Mouse (Mus musculus) right cerebral cortex, postnatal 25 days (tissue): Measurements from ENCODE around the gene 4933428G20Rik.

Experiments
- DNase-seq: peaks from one replicate; pipeline ENCODE4 v3.0.0; 2022

4933428G20Rik gene

GRCm38 (mm10) chr11:97500720-97501448 lies 744 bp upstream of the 4933428G20Rik start:
- no peak for DNase-seq

GRCm38 (mm10) chr11:97497543-97497942 lies 2.6 kb downstream of the 4933428G20Rik start:
- DNase-seq = no peak

DNA sequence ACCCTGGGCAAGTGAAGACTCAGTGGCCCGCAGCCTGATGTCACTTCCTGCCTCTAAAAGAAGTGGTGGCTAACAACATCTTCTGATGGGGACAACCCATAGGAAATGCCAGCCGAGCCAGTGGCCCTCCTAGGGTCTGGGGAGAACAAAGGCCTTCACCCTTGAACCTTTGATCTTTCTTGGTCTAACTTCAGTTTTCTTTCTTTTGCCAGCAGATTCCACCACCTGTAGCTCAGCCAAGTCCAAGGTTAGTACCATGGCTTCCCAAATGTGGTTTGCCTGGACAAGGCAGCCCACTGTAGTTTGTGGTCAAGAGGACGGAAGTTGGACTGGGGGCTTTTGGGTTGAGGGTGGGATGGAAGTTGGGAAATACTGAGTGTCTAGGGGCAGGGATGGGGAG lies 7.3 kb downstream of the 4933428G20Rik start:
- DNase-seq = no peak

DNA sequence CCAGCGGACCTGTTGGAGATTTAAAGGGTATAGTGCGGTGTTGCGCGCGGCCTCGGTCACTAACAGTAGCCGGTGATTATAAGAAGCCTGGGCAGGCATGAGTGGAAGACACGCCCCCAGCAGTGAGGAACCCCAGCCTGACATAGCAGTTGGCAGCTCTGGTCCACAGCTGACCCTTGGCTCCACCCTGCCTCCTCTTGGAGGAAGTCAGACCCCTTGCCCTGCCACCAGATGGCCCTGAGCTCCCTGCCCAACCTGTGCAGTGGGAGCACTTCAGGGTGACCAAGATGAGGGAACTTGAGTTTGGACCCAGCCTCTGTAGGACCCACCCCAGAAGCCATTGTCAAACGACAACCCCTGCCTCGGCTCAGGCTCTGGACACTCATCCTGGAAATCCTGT lies 8.5 kb downstream of the 4933428G20Rik start:
- DNase-seq = no peak

- DNase-seq = peak; percentile 59
These were observed 10.4 kb downstream of the 4933428G20Rik start for GRCm38 (mm10) chr11:97489589-97490324.

GRCm38 (mm10) chr11:97487656-97488055 lies 12.5 kb downstream of the 4933428G20Rik start:
- no peak for DNase-seq

GRCm38 (mm10) chr11:97485661-97486060 lies 14.5 kb downstream of the 4933428G20Rik start:
- DNase-seq = no peak

DNA sequence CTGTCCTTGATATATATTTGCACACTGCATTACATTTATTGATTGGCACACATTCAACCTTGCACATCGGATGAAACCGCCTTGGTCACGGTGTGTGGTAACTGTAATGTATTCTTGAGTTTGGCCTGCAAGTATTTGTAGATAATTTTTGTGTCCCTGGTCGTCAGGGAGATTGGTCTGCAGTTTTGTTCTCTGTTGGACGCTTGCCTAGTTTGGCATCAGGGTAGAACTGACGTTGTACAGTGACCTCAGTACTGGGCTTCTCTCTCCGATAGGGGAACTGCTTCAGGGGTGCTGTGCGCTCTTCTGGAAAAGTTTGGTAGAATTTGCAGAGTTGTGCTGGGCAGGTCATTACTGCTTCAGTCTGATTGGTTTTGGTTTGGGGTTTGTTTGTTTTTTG lies 20.3 kb downstream of the 4933428G20Rik start:
- DNase-seq = no peak

GRCm38 (mm10) chr11:97479085-97479484 lies 21.1 kb downstream of the 4933428G20Rik start:
- DNase-seq = no peak

DNA sequence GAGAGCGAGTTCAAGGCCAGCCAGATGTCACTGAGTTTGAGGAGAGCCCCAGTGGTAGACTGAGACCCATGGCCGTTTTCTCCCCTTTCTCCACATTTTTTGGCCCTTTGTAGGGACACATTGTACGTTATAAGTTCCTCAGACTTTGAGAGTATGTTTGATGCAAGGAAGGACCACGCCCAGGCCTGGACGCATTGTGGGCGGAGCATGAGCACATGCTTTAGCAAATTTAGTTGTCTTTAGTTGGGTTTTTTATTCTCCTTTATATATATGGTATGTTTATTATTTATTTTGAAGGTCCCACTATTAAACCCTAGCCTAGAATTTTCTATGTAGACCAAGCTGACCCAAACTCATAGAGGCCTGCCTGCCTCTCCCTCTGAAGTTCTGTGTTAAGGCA lies 21.8 kb downstream of the 4933428G20Rik start:
- DNase-seq = no peak

- DNase-seq = no peak
These were observed 22.7 kb downstream of the 4933428G20Rik start for GRCm38 (mm10) chr11:97477431-97477830.

- DNase-seq = no peak
These were observed 23.6 kb downstream of the 4933428G20Rik start for GRCm38 (mm10) chr11:97476334-97477095.

DNA sequence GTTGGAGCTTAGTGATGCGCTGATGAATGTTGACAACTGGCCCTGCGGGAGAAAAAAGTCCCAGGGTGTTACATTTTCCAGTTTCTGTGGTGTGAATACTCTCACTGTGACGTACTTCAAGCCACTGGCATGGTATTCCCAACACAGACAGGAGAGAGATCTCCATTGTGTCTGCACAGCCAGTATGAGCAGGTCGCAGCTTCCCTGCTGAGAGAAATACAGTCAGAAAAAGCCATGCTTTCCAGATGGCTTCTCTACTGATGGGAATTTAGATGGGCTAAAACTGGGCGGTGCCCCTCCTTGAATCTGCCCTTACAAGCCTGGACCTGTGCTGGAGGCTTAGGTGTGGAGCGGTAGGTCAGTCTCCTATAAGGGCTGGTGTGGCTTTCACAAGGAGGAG lies 28.9 kb downstream of the 4933428G20Rik start:
- DNase-seq = no peak

GRCm38 (mm10) chr11:97469828-97470227 lies 30.3 kb downstream of the 4933428G20Rik start:
- DNase-seq = no peak

GRCm38 (mm10) chr11:97468639-97469287 lies 31.4 kb downstream of the 4933428G20Rik start:
- peak; percentile 72 for DNase-seq

- no peak for DNase-seq
These were observed 33.5 kb downstream of the 4933428G20Rik start for GRCm38 (mm10) chr11:97466444-97467160.

DNA sequence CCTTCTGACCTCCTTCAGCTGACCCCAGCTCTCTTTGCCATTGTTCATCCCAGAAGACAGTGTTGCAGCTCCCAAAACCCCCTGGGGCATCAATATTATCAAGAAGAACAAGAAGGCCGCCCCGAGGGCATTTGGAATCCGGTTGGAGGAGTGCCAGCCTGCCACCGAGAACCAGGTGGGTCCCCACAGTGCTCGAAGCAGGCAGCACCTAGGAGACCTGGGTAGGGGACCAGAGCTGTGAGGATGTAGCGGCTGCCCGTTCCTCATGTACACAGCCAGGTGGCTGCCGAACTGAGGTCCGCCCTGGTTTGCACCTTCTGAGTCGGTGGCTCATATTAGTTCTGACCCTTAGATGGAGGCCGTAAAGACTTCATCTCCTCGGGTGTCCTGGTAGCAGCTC lies 34.2 kb downstream of the 4933428G20Rik start:
- no peak for DNase-seq

DNA sequence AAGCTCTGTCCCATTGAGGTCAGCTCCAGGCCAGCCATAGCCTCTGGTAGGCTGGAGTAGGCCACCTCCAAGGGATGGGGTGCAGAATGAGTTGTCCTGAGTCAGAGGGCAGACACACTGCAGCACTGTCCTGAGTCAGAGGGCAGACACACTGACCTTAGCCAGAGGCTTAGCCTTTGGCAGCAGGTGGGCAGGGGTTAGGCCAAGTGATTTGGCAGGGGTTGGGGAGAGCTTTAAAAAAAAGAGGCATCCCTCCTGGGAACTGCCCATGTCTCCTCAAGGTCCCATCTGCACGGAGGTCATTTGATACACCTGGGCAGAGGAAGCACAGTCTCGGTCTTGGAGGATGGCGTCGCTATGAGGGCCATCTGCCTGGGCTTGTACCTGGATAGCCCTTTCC lies 36.1 kb downstream of the 4933428G20Rik start:
- no peak for DNase-seq

- DNase-seq = no peak
These were observed 37.0 kb downstream of the 4933428G20Rik start for GRCm38 (mm10) chr11:97463166-97463565.

DNA sequence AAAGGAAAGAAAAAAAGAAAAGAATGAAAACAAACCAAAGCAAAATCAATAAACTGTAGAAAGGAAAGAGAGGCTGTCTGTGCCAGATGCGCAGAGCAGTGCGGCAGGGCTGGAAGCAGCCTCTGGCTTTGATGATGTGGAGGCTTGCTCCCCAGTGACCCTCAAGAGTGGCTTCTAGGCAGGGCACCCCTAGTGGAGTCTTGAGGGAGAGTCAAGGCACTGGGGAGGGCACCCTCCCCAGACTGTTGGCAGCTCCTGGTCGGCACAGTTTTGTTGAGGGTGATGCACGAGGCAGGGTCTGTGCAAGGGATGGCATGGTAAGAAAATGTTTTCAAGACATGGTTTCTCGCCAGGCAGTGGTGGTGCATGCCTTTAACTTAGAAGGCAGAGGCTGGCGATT lies 37.6 kb downstream of the 4933428G20Rik start:
- no peak for DNase-seq

DNA sequence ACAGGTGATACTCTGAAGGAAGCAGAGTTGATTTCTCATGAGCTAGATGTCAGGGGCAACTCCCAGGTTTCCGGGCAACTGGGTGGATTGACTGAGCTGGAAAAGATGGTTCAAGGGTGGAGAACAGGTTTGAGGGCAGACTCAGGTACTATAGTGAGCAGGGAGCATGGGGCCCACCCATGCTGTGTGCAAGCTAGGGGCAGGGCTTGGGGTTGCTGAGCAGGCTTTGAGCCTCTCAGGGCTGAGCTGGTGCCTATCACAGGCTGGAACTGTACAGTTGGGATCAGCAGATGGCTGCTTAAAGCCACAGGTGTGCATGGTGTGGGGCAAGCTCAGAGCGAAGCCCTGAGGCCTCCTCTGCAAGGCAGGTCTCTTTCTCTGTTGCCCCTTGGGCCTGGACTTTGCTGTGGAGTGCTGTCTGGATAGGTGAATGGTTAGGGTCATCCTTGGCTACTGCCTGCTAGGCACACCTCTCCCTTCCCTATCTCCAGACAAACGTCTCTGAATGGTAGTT lies 38.8 kb downstream of the 4933428G20Rik start:
- no peak for DNase-seq

GRCm38 (mm10) chr11:97457120-97457519 lies 43.0 kb downstream of the 4933428G20Rik start:
- no peak for DNase-seq
